Mouse (Mus musculus): ENCODE data around the gene Slc22a23. TPM values are rescaled to one million over a fixed set of nuclear protein-coding genes. Genes with fewer than 3 reads are reported as not detected.

Slc22a23 gene
- total and polyA plus RNA-seq, 2 experiments from 2014 or later, result 14.9 to 145 TPM

DNA sequence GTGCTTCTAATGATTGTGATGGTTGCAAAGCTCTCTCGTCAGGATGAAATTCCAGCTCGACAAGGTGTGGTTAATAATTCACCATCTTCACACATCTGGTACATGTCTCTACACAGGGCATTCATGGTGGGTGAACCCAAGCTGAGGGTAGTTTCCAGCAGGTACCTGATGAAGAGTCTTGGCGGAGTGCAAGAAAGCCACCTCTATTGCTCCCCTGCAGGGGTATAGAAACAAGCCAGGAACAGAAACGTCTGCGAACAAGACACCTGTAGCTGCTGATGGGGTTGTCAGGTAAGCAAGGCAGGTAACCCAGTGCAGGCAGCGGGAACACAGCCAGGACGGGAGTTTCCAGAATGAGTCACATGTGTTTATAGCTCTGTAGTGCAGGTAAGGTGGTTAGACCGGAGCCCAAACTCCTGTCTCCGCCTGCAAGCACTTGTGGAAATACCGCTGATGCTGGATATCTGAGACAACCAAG, 132.2 kb downstream of the Slc22a23 start:
- DNase-seq (ENCODE audit: low spot score), result no peak
- H3K27me3 ChIP-seq (ENCODE audit: insufficient read depth, low read length), result no peaks in the 10 kb centered on the region
- H3K4me2 ChIP-seq (ENCODE audit: low read depth, low read length, poor library complexity, severe bottlenecking), result no peak overlapping the region
- H3K27ac ChIP-seq (ENCODE audit: low read depth, low read length), result no peak overlapping the region
- H3K36me3 ChIP-seq (ENCODE audit: insufficient read depth, low read length), result peaks cover 10% of the 10 kb centered on the region; the same call in 1 of the 2 replicates
- no peak for TF ChIP-seq CTCF (IDR thresholded peaks at IDR 0.05)
- WGBS, result 76% methylated on average over 10 of the region's 10 CpGs
- no peak overlapping the region for H3K4me3 ChIP-seq (ENCODE audit: low read depth, low read length)
- no peaks in the 10 kb centered on the region for H3K9me3 ChIP-seq (ENCODE audit: low read length)
- no peak overlapping the region for H3K9ac ChIP-seq (replicated peaks; ENCODE audit: low read length, poor library complexity, severe bottlenecking)
- ATAC-seq (ENCODE audit: low FRiP score), result no peak
- H3K4me1 ChIP-seq (ENCODE audit: insufficient read depth, low read length), result no peaks in the 10 kb centered on the region

- ATAC-seq (ENCODE audit: low FRiP score) (no peak), DNase-seq (ENCODE audit: low spot score) (no peak)
- no peak for TF ChIP-seq CTCF (IDR thresholded peaks at IDR 0.05)
- Histone ChIP-seq H3K27me3 (ENCODE audit: insufficient read depth, low read length) (no peaks in the 10 kb centered on the region), H3K4me3 (ENCODE audit: low read depth, low read length) (no peak overlapping the region), H3K4me2 (ENCODE audit: low read depth, low read length, poor library complexity, severe bottlenecking) (no peak overlapping the region), H3K27ac (ENCODE audit: low read depth, low read length) (no peak overlapping the region), H3K4me1 (ENCODE audit: insufficient read depth, low read length) (no peaks in the 10 kb centered on the region), H3K9ac (replicated peaks; ENCODE audit: low read length, poor library complexity, severe bottlenecking) (no peak overlapping the region), H3K9me3 (ENCODE audit: low read length) (no peaks in the 10 kb centered on the region), H3K36me3 (ENCODE audit: insufficient read depth, low read length) (peaks cover 10% of the 10 kb centered on the region; the same call in 1 of the 2 replicates)
- WGBS, result 62% methylated on average over 4 of the region's 4 CpGs
Observed at GRCm38 (mm10) chr13:34211261-34211775, 133.7 kb downstream of the Slc22a23 start.

DNA sequence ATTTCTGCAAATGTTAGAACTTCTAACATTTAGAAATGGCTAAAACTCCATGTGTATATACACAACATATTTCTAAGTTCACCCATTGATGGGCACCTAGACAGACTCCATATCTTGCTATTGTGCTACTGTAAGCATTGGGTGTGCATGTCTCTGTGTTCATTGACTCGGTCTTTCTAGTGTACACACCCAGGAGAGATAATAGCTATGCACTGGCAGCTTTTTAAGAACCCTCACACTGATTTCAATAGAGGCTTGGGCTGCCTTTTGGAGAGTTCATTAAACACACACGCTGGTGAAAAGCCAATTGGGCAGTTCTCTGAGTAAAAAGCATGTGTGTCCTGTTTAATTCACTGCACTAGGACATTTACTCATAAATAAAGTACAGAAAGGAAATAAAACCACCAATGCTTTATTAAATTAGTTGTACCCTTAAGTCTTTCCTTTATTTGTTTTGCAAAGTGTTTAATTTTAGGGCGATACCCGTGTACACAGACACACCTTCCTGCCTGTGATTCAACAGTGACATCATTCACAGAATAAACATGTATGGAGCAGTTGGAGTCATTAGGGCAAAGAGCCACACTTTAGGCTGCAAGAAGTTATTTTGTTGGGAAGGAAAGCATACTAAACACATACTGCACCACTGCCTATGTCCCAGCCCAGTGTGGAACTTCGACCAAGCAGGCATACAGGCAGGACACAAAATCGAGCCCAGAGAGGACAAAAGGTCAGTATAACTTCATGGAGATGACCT, 137.1 kb downstream of the Slc22a23 start:
- TF ChIP-seq CTCF (IDR thresholded peaks at IDR 0.05), result no peak
- Histone ChIP-seq H3K27me3 (ENCODE audit: insufficient read depth, low read length) (no peaks in the 10 kb centered on the region), H3K4me1 (ENCODE audit: insufficient read depth, low read length) (no peaks in the 10 kb centered on the region), H3K4me2 (ENCODE audit: low read depth, low read length, poor library complexity, severe bottlenecking) (no peak overlapping the region), H3K9me3 (ENCODE audit: low read length) (no peaks in the 10 kb centered on the region), H3K4me3 (ENCODE audit: low read depth, low read length) (no peak overlapping the region), H3K27ac (ENCODE audit: low read depth, low read length) (no peak overlapping the region), H3K9ac (replicated peaks; ENCODE audit: low read length, poor library complexity, severe bottlenecking) (no peak overlapping the region), H3K36me3 (ENCODE audit: insufficient read depth, low read length) (peaks cover 13% of the 10 kb centered on the region; the same call in 1 of the 2 replicates)
- WGBS, result 75% methylated on average over 6 of the region's 6 CpGs
- DNase-seq (ENCODE audit: low spot score) (no peak), ATAC-seq (ENCODE audit: low FRiP score) (no peak)

- peaks cover 3% of the 10 kb centered on the region; the same call in 1 of the 2 replicates for H3K36me3 ChIP-seq (ENCODE audit: insufficient read depth, low read length)
- H3K9ac ChIP-seq (replicated peaks; ENCODE audit: low read length, poor library complexity, severe bottlenecking), result no peak overlapping the region
- H3K4me3 ChIP-seq (ENCODE audit: low read depth, low read length), result no peak overlapping the region
- WGBS, result 85% methylated on average over 3 of the region's 3 CpGs
- H3K27ac ChIP-seq (ENCODE audit: low read depth, low read length), result no peak overlapping the region
- no peak overlapping the region for H3K4me2 ChIP-seq (ENCODE audit: low read depth, low read length, poor library complexity, severe bottlenecking)
- TF ChIP-seq CTCF (IDR thresholded peaks at IDR 0.05), result no peak
- H3K9me3 ChIP-seq (ENCODE audit: low read length), result no peaks in the 10 kb centered on the region
- ATAC-seq (ENCODE audit: low FRiP score) (no peak), DNase-seq (ENCODE audit: low spot score) (no peak)
- H3K27me3 ChIP-seq (ENCODE audit: insufficient read depth, low read length), result no peaks in the 10 kb centered on the region
- H3K4me1 ChIP-seq (ENCODE audit: insufficient read depth, low read length), result no peaks in the 10 kb centered on the region
Observed at GRCm38 (mm10) chr13:34205216-34205615, 139.8 kb downstream of the Slc22a23 start.

DNA sequence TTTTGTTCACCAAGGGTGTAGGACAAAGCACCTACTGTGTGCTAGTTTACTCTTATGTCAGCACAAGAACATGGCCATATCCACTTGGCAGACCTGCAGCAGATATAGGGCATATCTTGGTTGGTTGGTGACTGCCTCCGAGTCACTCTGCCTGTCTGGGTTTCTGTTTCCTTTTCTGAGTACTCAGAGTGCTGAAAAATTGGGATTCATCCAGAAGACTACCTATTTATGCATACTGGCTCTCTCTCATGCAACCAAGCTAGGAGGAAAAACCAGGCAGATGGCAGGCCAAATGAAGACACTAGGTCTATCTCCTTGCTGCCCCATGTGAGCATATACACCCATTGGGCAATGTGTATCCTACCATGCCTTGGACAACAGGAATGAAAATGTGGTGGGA, 149.3 kb downstream of the Slc22a23 start:
- Histone ChIP-seq H3K36me3 (ENCODE audit: insufficient read depth, low read length) (peaks cover 37% of the 10 kb centered on the region), H3K9ac (replicated peaks; ENCODE audit: low read length, poor library complexity, severe bottlenecking) (no peak overlapping the region), H3K4me2 (ENCODE audit: low read depth, low read length, poor library complexity, severe bottlenecking) (no peak overlapping the region), H3K4me3 (ENCODE audit: low read depth, low read length) (no peak overlapping the region), H3K9me3 (ENCODE audit: low read length) (no peaks in the 10 kb centered on the region), H3K27ac (ENCODE audit: low read depth, low read length) (no peak overlapping the region), H3K27me3 (ENCODE audit: insufficient read depth, low read length) (no peaks in the 10 kb centered on the region), H3K4me1 (ENCODE audit: insufficient read depth, low read length) (no peaks in the 10 kb centered on the region)
- DNase-seq (ENCODE audit: low spot score), result no peak
- no peak for TF ChIP-seq CTCF (IDR thresholded peaks at IDR 0.05)
- ATAC-seq (ENCODE audit: low FRiP score), result no peak
- 95% methylated on average over 1 of the region's 1 CpGs for WGBS

DNA sequence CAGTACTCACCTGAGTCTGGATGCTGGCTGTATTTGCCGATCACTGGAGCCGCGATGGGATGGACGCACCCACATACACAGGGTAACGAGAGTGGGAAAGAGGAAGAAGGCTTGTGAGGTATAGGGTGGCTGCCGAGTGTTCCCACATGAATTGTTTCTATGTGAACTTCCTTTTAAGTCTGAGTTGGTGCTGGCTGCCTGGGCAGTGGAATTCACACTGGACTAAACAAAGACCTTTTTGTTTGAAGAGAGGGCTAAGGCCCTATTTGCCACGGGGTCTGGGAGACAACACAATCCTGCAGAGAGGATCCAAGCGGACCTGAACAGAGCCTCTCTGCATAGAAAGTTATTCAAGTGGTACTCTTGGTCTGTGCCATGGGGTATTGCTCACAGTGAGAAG, 151.6 kb downstream of the Slc22a23 start:
- no peak overlapping the region for H3K4me3 ChIP-seq (ENCODE audit: low read depth, low read length)
- DNase-seq (ENCODE audit: low spot score) (peak; percentile 21), ATAC-seq (ENCODE audit: low FRiP score) (no peak)
- H3K9ac ChIP-seq (replicated peaks; ENCODE audit: low read length, poor library complexity, severe bottlenecking), result no peak overlapping the region
- no peak for TF ChIP-seq CTCF (IDR thresholded peaks at IDR 0.05)
- H3K4me1 ChIP-seq (ENCODE audit: insufficient read depth, low read length), result no peaks in the 10 kb centered on the region
- H3K27me3 ChIP-seq (ENCODE audit: insufficient read depth, low read length), result no peaks in the 10 kb centered on the region
- no peak overlapping the region for H3K4me2 ChIP-seq (ENCODE audit: low read depth, low read length, poor library complexity, severe bottlenecking)
- WGBS, result 40% methylated on average over 8 of the region's 8 CpGs
- H3K36me3 ChIP-seq (ENCODE audit: insufficient read depth, low read length), result peaks cover 37% of the 10 kb centered on the region
- H3K9me3 ChIP-seq (ENCODE audit: low read length), result no peaks in the 10 kb centered on the region
- no peak overlapping the region for H3K27ac ChIP-seq (ENCODE audit: low read depth, low read length)

All from midbrain, postnatal 0 days (tissue).